Mouse (Mus musculus): Measurements from ENCODE around the gene Lkaaear1. TPM values are rescaled to one million over a fixed set of nuclear protein-coding genes. Genes with fewer than 3 reads are reported as not detected.
A peak's percentile ranks its signal among the peaks of the same experiment; 100 is the strongest.

Lkaaear1 gene
- total and polyA plus RNA-seq, 2 experiments, result not detected

DNA sequence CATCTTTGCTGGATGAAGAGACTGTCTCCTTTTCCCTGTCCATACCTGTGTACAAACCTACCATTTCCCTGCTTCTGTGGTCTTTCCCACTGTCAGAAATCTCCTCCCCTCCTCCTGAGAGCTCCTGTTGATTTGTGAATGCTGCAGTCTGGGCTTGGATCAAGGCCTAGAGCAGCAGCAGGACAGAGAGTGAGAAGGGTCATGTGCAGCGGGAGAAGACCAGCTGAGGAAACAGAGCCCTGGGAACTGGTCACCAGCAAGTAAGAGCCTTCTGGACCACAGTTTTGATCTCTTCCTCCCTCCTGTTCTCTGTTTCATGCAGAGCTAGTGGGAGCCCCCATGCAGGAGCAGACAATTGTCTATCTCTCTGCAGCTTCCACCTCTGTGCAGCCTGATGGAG lies 2.5 kb downstream of the Lkaaear1 start:
- DNase-seq (ENCODE audit: extremely low read depth, low read depth, low spot score), result no peak
- no peak overlapping the region for H3K9ac ChIP-seq (ENCODE audit: low read depth, low read length)
- TF ChIP-seq CTCF (IDR thresholded peaks at IDR 0.05; ENCODE audit: low read depth, low read length), result no peak
- H3K4me3 ChIP-seq (ENCODE audit: insufficient read depth, low read depth, low read length), result no peak overlapping the region
- no peak overlapping the region for H3K27ac ChIP-seq (replicated peaks; ENCODE audit: insufficient read depth, low read depth, low read length)
- no peaks in the 10 kb centered on the region for H3K79me2 ChIP-seq (ENCODE audit: control insufficient read depth, insufficient read depth, low read length)
- 0 out of 2 replicates have a peak, but pooled peaks cover 3% of the 10 kb centered on the region for H3K27me3 ChIP-seq (ENCODE audit: control insufficient read depth, insufficient read depth, low read length)
- H3K4me1 ChIP-seq (ENCODE audit: control insufficient read depth, insufficient read depth, low read length), result 0 out of 2 replicates have a peak, but pooled peaks cover 5% of the 10 kb centered on the region
- H3K36me3 ChIP-seq (ENCODE audit: control insufficient read depth, insufficient read depth, low read length), result no peaks in the 10 kb centered on the region
- WGBS, result 90% methylated on average over 1 of the region's 1 CpGs

DNA sequence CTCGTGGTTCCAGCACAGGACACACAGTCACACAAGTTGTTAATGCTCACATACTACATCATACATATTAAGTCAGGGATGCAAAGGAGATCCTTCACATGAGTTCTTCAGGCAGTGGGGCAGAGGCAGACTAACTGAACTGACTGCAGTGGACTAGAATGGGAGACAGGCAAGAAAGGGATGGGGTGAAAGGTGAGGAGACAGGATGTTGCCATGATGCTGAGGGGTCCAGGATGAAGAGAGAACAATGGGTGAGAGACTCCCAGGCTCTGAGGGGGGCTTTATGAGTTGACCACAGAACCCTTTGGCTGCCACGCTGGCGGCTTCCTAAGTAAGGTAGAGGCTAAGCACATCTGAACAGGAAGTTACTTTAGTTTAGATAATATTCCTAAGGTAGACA lies 3.7 kb downstream of the Lkaaear1 start:
- Histone ChIP-seq H3K79me2 (ENCODE audit: control insufficient read depth, insufficient read depth, low read length) (no peaks in the 10 kb centered on the region), H3K27ac (replicated peaks; ENCODE audit: insufficient read depth, low read depth, low read length) (no peak overlapping the region), H3K9ac (ENCODE audit: low read depth, low read length) (no peak overlapping the region), H3K36me3 (ENCODE audit: control insufficient read depth, insufficient read depth, low read length) (no peaks in the 10 kb centered on the region), H3K4me3 (ENCODE audit: insufficient read depth, low read depth, low read length) (no peak overlapping the region), H3K27me3 (ENCODE audit: control insufficient read depth, insufficient read depth, low read length) (0 out of 2 replicates have a peak, but pooled peaks cover 3% of the 10 kb centered on the region), H3K4me1 (ENCODE audit: control insufficient read depth, insufficient read depth, low read length) (0 out of 2 replicates have a peak, but pooled peaks cover 5% of the 10 kb centered on the region)
- TF ChIP-seq CTCF (IDR thresholded peaks at IDR 0.05; ENCODE audit: low read depth, low read length) (no peak), POLR2A (IDR thresholded peaks at IDR 0.05; ENCODE audit: extremely low read depth, insufficient read depth, low read length) (no peak)
- WGBS, result 97% methylated on average over 3 of the region's 3 CpGs
- no peak for DNase-seq (ENCODE audit: extremely low read depth, low read depth, low spot score)

DNA sequence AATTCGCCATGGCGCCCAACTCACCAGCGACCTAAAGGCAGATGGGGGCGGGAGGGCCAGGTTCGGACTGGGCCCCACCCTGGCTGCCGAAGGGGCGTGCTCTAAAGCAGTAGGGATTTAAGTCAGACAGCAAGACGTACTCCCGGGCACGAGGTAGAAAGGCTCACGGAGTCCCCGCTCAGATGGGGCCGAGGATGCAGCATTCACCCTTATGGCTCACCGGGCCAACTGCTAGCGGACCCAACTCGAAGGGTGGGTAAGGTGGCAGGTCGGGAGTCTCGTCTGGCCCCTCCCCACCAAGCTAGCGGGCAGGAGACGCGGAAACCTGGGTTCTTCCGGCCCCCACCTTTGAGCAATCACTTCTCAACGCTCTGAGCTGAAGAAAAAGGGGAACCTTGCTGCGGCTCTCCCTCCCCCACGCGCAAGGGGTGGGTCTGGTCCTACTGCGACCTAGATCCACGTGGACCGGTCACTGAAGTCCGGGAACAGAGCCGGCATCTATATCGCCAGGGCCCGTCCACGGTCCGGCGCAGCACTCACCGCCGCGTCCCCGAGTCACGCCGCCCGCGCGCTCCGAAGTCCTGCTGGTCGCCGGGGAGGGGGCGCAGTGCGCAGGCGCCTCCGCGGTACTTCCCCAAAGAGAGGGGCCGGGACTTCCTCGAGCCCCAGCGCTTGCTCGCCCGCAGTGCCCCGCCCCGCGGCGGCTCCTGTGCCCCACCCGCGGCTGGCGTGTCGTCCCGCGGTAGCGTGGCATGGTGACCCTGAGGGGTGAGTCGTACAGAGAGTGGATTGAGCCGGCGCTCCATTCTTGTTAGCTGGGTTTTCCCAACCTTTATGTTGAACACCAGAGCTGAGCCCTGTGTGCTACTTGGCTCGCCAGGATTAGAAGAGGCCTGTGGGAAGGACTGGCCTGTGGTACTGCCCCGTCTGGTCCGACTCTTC lies 4.6 kb downstream of the Lkaaear1 start, which contains the start of gene Rgs19:
TSS of gene Rgs19 (minus strand) at position 639 of the 942 bp plus-strand sequence.
- peak within 1 kb of the TSS; percentile 50 for H3K27ac ChIP-seq (replicated peaks; ENCODE audit: insufficient read depth, low read depth, low read length)
- peak within 1 kb of the TSS; percentile 57 for H3K9ac ChIP-seq (ENCODE audit: low read depth, low read length)
- H3K79me2 ChIP-seq (ENCODE audit: control insufficient read depth, insufficient read depth, low read length), result no peaks in the 10 kb centered on the region
- DNase-seq (ENCODE audit: extremely low read depth, low read depth, low spot score), result peak; percentile 24
- H3K4me3 ChIP-seq (ENCODE audit: insufficient read depth, low read depth, low read length), result peak within 1 kb of the TSS; percentile 85
- H3K36me3 ChIP-seq (ENCODE audit: control insufficient read depth, insufficient read depth, low read length), result no peaks in the 10 kb centered on the region
- 0 out of 2 replicates have a peak, but pooled peaks cover 5% of the 10 kb centered on the region for H3K4me1 ChIP-seq (ENCODE audit: control insufficient read depth, insufficient read depth, low read length)
- 4% methylated on average over 75 of the region's 75 CpGs for WGBS
- TF ChIP-seq POLR2A (IDR thresholded peaks at IDR 0.05; ENCODE audit: extremely low read depth, insufficient read depth, low read length) (0 out of 2 replicates have a peak, but pooled peaks have one; percentile 17), CTCF (IDR thresholded peaks at IDR 0.05; ENCODE audit: low read depth, low read length) (no peak)
- H3K27me3 ChIP-seq (ENCODE audit: control insufficient read depth, insufficient read depth, low read length), result 0 out of 2 replicates have a peak, but pooled peaks cover 3% of the 10 kb centered on the region

DNA sequence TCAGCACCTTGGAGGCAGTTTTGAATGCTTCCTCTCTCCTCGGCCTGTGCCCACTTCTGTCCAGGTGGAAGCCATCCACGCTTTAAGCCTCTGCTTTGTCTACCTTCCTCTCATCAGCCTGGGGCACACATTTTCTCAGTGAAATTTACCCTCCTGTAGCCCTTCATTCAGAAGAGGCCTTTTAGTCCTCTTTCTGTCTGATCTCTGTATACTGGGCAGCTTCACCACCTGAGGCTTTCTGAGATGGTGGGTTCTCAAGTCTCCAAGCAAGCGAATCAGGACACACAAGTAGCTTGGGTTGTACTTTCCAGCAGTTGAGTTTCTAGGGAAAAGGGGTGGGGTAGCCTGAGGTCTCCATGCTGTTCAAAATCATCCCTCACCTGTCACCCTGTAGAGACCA lies 5.9 kb downstream of the Lkaaear1 start:
- no peaks in the 10 kb centered on the region for H3K79me2 ChIP-seq (ENCODE audit: control insufficient read depth, insufficient read depth, low read length)
- H3K27ac ChIP-seq (replicated peaks; ENCODE audit: insufficient read depth, low read depth, low read length), result no peak overlapping the region
- H3K27me3 ChIP-seq (ENCODE audit: control insufficient read depth, insufficient read depth, low read length), result 0 out of 2 replicates have a peak, but pooled peaks cover 3% of the 10 kb centered on the region
- no peak overlapping the region for H3K9ac ChIP-seq (ENCODE audit: low read depth, low read length)
- H3K4me3 ChIP-seq (ENCODE audit: insufficient read depth, low read depth, low read length), result no peak overlapping the region
- no peak for TF ChIP-seq CTCF (IDR thresholded peaks at IDR 0.05; ENCODE audit: low read depth, low read length)
- no peak for TF ChIP-seq POLR2A (IDR thresholded peaks at IDR 0.05; ENCODE audit: extremely low read depth, insufficient read depth, low read length)
- WGBS, result 94% methylated on average over 3 of the region's 3 CpGs
- no peaks in the 10 kb centered on the region for H3K36me3 ChIP-seq (ENCODE audit: control insufficient read depth, insufficient read depth, low read length)
- DNase-seq (ENCODE audit: extremely low read depth, low read depth, low spot score), result no peak
- 0 out of 2 replicates have a peak, but pooled peaks cover 5% of the 10 kb centered on the region for H3K4me1 ChIP-seq (ENCODE audit: control insufficient read depth, insufficient read depth, low read length)

DNA sequence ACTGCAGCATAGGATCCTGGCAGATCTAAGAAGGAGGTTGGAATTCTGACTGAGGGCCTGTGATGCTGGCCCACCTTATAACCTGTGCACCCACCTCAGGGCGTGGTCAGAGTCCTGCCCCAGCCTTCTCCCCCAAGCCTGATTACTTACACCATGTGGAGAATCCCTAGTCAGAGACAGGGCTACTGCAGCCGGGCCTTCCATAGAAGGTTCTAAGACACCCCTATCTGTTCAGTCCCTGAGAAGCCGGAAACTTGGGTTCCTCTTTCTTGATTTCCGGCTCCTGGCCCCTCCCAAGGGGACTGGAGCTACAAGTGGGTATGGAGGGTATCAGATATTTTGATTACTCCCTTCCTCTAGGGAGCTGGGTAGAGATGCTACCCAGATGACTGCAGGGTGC lies 6.7 kb downstream of the Lkaaear1 start:
- Histone ChIP-seq H3K36me3 (ENCODE audit: control insufficient read depth, insufficient read depth, low read length) (no peaks in the 10 kb centered on the region), H3K27ac (replicated peaks; ENCODE audit: insufficient read depth, low read depth, low read length) (no peak overlapping the region), H3K9ac (ENCODE audit: low read depth, low read length) (no peak overlapping the region; the same call in 1 of the 2 replicates), H3K4me1 (ENCODE audit: control insufficient read depth, insufficient read depth, low read length) (0 out of 2 replicates have a peak, but pooled peaks cover 5% of the 10 kb centered on the region), H3K79me2 (ENCODE audit: control insufficient read depth, insufficient read depth, low read length) (no peaks in the 10 kb centered on the region), H3K4me3 (ENCODE audit: insufficient read depth, low read depth, low read length) (no peak overlapping the region), H3K27me3 (ENCODE audit: control insufficient read depth, insufficient read depth, low read length) (0 out of 2 replicates have a peak, but pooled peaks cover 3% of the 10 kb centered on the region)
- DNase-seq (ENCODE audit: extremely low read depth, low read depth, low spot score), result no peak
- 72% methylated on average over 4 of the region's 4 CpGs for WGBS
- TF ChIP-seq POLR2A (IDR thresholded peaks at IDR 0.05; ENCODE audit: extremely low read depth, insufficient read depth, low read length) (no peak), CTCF (IDR thresholded peaks at IDR 0.05; ENCODE audit: low read depth, low read length) (no peak)
